Mouse (Mus musculus): Measurements from ENCODE around the gene Prex1. TPM values are rescaled to one million over a fixed set of nuclear protein-coding genes. Genes with fewer than 3 reads are reported as not detected.

The Prex1 gene
- polyA plus RNA-seq, 2 experiments from 2014 or later, result 34.5 to 45.2 TPM

DNA sequence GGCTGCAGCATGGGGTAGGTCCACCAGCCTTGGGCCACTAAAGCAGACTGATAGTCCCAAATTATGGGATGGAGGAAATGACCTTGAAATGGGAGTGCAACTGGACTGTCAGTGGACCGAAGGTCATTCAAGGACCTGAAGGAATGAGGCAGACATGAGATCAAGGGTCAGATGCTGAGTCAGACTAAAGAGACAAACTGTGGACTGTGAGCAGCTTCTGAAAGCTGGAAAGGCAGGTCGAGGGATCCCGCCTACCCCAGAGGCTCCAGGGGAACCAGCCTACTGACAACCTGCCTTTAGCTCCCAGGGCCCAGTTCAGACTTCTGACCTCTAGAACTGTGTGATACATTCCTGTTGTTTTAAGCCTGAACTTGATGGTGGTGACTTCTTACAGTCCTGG is 55.3 kb downstream of the Prex1 start:
- ATAC-seq, result no peak

GRCm38 (mm10) chr2:166657451-166658011 is 56.1 kb downstream of the Prex1 start:
- no peak for ATAC-seq

- peak; percentile 70 for ATAC-seq
Observed at GRCm38 (mm10) chr2:166656630-166657029, 57.0 kb downstream of the Prex1 start.

DNA sequence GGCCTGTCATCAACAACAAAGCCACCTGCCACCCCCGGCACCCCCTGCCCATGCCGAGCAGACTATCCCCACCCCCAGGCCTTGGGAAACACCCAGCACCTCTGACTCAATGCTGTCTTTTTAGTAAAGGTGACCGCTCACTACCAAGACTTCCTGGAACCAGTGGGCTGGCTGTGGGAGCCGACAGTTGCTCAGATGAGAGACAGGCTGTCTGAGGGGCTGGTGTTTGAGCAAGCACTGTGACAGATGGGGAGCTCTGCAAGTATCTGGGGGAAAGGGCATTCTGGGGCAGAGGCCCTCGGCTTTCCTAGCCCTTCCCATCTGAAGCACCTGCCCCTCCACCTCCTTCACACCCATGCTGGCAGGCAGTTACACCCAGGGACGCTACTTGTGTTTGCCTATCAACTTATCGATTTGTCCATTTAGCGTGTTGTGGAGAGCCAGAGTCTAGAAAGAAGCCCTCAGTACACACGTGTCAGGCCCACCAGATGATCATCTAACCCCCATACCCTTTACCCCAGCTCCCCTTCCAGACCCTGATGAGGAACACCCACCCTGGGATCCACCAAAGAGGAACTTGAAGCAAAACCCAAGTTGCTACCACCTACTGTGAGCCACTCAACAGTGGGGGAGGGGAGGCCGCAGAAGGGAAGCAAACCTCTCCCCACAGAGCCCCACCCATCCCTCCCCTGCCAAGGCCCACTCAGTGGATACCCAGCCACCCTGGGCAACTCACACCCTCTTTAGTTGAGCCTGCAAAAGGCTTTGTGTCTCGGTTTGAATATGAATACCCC is 57.7 kb downstream of the Prex1 start:
- ATAC-seq, result peak; percentile 47

- ATAC-seq, result no peak
Observed at GRCm38 (mm10) chr2:166655308-166655707, 58.3 kb downstream of the Prex1 start.

DNA sequence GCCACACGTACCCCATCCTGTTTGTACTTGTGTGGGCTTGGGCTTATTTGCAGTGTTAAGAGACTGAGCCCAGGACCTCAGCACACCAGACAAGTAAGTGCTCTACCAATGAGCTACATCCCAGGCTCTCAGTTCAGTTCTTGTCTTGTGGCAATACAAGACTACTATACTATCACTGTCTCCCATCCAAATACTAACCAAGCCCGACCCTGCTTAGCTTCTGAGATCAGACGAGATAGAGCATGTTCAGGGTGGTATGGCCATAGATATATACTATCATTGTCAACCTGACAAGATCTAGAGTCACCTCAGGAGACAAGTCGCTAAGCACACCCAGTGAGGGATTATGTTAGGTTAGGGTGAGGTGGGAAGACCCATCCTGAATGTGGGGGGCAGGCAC is 58.8 kb downstream of the Prex1 start:
- no peak for ATAC-seq

DNA sequence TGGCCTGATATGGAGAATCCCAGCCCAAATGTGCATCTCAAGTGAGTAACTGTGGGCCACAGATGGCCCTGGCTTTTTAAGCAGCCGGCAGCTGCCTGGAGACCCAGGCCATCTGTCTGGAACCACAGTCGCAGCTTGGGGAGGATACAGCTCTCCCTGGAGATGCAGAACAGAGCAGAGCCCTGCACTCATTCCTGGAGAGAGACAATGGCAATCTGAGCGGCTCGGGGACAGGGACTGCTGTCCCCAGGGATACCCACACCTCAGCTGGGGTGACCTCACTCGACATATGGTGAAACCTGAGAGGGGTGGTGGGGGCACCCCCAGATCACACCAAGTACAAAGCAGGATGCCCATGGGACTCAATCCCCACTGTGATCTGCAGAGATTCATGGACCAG is 60.1 kb downstream of the Prex1 start:
- ATAC-seq, result no peak

- no peak for ATAC-seq
Observed at GRCm38 (mm10) chr2:166652672-166653071, 61.0 kb downstream of the Prex1 start.

DNA sequence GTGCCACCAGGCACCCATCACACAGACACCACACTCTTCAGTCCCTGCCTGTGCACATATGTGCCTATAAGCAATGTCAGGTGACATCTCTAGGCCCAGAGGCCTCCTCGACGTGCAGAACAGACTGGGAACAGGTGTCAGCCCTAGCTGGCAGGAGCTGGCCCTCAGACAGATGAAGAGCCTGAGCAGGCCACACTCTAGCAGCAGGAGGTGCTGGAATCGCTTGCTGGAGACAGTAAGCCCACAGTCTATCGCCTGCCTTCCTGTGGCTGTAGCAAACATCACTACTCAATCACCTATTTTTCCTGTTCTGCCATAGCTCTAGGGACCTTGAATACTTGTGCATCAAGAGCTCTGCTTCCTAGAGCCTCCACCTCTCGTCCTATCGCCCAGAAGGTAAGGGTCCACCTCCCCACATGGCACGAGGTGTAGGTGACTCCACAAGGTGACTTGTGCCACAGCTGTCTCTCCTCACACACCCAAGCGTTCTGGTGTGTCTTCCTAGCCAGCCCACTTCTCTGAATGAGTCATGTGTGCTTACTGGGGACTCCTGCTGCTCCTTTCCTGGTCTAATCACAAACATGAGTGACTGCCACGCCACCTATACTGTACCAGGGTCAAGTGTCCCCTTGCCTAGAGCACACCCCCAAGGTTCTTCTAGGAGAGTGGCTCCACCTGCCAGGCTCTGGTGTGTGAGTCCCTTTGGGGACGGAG is 62.2 kb downstream of the Prex1 start:
- ATAC-seq, result peak; percentile 6

- peak; percentile 65 for ATAC-seq
Observed at GRCm38 (mm10) chr2:166650414-166650813, 63.2 kb downstream of the Prex1 start.

- ATAC-seq, result no peak
Observed at GRCm38 (mm10) chr2:166647242-166647641, 66.4 kb downstream of the Prex1 start.

GRCm38 (mm10) chr2:166646434-166647088 is 67.1 kb downstream of the Prex1 start:
- ATAC-seq, result peak; percentile 17

DNA sequence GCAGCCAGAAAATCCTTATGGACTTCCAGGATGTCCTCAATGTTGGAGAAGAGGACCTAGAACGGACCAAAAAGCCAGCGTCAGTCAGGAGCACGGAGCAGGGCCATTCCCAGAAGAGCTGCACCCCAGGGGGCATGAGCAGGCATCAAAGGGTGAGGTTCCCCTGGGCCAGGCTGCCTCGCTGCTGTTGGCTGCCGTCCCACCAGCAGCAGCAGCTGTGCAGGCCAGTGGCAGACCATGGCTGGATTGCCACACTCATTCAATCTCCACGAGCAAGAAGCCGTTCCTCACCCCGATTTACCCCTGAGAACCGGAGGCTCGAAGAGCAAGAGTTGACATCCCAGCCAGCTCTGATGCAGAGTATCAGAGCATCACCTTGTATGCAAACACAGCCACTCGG is 68.8 kb downstream of the Prex1 start:
- no peak for ATAC-seq

DNA sequence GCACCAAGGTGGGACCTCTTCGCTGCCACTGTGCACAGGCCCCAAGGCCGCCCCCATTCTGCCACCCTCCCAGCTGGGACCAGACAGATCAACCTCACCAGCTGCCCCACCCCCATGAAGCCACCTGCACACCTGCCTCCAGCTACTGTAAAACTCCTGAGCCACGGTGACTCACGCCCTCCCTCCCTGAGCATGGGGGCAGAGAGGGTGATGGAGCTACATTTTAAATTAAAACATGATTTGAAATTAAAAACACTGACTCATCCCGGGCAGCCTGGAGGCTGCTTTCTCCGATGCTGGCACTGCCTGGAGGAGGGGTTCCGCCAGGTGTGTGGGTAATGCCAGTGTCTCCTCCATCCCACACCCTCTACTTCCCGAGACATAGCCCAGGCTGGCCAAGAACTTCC is 71.0 kb downstream of the Prex1 start:
- no peak for ATAC-seq

GRCm38 (mm10) chr2:166639750-166640149 is 73.9 kb downstream of the Prex1 start:
- no peak for ATAC-seq

GRCm38 (mm10) chr2:166638947-166639641 is 74.5 kb downstream of the Prex1 start:
- no peak for ATAC-seq

GRCm38 (mm10) chr2:166638079-166638800 is 75.4 kb downstream of the Prex1 start:
- ATAC-seq, result no peak

DNA sequence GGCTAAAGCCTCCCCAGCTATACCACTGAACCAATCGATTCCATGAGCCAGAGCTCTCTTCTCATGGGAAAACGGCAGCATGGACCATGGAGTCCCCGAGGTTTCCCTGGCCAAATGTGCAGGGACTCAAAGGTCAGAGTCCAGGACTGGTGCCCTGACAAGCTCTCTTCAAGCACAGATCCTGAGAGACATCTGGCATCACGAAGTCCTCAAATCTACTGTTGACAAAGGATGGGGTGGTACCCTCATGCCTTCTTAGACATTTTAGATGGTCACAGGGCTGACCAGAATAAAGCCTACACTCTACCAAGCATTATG is 76.0 kb downstream of the Prex1 start:
- ATAC-seq, result no peak

- no peak for ATAC-seq
Observed at GRCm38 (mm10) chr2:166636867-166637672, 76.6 kb downstream of the Prex1 start.

- ATAC-seq, result no peak
Observed at GRCm38 (mm10) chr2:166635521-166635920, 78.1 kb downstream of the Prex1 start.
